Mouse (Mus musculus) frontal cortex, postnatal 10 days (tissue): ENCODE measurements at regions not wholly inside any gene's neighbourhood (a gene's known extent, or its start where the extent isn't known, plus 50 kb on each side); places are given as distances from the start of the nearest gene placed in this dataset.

Source experiments
- DNase-seq, 2 experiments: peaks; one replicate each; pipeline ENCODE4 v3.0.0; 2022; ENCODE audit warnings: low spot score in 2 of 2, mixed read lengths in 1 of 2

DNA sequence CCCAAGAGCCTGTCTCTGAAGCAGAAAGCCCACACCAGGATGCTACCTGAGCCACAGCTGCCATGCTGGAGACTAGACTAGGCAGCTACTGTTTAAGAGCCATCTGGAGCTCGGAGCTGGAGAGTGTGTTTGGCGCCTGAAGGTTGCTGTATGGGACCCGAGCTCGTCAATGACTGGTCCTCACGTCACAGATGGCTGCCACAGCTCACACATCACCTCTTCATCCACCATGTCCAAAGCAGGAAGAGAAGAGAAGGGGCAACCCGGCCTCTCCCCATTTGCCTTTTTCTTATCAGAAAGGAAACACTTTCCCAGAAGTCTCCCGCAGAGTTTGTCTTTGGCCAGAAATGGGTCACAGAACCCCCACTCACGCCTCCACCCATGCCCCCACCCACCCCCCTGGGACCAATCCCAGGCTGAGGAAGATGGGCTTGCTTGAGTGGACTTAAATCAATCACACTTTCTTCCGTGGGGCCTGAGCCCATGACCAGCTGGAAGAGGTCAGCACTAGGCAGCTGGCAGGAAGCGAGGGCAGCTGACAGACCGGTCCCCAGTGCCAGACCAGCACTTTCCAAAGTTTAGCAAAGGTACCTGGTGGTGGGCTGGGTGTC lies 53.5 kb upstream of the Ptpn1 start:
- no peak for DNase-seq

DNA sequence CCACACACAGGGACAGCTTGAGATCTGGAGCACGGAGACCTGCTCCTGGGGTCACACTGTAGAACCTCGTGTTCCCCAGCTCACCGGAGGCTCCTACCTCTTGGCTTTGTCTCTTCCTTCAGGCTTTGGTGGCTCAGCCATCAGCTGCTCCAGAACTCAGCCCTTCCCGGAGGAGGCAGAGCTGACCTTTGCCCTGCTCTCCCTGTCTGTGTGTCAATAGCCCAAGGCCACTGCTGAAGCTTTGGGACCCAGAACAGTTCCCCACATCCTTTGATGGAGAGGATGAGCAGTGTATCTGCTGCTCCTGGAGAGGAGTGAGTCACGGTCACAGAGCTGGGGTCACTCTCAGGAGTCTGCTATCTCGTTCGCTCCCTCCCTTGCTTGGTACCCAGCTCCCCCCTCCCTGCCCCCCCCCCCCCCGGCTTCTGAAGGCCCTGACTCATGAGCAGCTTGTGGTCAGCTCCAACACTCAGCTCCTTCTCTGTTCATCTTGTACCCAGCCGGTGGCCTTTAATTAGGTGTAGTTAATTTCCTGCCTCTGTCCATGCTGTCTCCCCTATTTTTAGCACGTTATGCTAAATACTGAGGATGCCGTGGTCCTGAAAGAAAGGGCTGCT lies 54.5 kb upstream of the Ptpn1 start:
- no peak for DNase-seq

DNA sequence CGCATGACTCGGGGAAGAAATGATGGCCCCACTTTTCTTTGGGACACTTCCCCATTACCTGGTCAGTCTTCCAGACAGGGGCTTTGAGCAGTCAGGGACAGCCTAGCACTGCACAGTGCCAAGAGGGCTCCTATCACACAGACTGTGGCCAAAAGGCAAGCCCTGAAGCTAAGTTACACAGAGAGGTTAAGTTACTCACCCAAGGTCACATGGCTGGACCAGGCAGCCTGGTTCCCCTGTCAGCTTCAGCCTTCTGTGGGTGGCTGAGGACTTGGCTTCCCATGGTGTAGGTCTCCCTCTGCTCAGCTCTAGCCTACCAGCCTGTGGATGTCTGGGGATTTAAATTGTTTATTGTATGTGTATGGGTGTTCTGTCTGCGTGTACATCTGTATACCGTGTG lies 59.4 kb upstream of the Ptpn1 start:
- DNase-seq: no peak

DNA sequence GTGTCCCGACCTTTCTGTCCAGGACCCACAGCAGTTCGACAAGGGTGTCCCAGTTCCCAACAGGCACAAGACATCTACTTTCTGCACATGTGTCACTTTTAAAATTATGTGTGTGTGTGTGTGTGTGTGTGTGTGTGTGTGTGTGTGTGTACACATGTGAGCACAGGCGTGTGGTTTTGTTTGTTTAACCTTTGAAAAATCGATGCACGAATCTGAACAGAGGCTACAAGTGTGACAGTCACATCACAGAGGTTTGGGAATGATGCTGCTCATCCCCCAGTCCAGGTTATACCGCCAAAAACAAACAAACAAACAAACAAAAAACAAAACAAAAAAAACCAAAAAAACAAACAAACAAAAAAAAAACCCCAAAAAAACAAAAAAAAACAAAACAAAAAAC lies 61.7 kb upstream of the Ptpn1 start:
- no peak for DNase-seq

DNA sequence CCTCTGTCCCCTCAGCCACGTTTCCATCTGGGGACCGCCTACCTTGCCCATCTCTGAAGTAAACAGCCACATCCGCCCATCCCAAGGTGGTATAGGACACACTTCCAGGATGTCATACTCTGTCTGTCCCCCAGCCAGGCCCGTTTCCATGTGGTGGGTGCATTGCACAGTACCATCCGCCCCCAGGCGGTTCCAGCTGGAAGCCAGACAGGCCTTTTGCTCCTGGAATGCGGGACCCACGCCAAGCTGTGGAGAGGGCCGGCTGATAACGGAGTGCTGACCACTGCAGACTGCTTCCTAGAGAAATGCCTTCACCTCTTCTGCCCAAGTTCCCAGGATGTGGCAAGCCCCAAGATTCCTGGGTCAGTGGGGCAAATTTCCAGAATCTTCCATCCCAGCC lies 65.1 kb upstream of the Ptpn1 start:
- no peak for DNase-seq

DNA sequence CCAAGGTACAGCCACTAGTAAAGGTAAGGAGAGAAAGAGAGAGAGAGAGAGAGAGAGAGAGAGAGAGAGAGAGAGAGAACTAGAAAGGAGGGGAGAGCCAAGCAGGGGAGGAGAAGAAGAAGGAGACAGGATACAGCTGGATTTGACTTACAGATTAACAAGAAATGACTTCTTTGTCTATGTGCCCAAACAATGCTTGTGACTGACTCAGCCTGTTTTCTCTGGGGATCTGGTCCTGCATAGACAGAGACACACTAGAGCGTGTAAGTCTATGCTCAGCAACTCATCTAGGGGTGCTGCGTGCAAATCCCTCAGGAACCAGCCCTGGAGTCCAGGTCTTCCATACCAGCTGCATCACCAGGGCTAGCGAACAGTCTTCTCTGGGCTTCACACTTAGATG lies 66.3 kb upstream of the Ptpn1 start:
- no peak for DNase-seq

DNA sequence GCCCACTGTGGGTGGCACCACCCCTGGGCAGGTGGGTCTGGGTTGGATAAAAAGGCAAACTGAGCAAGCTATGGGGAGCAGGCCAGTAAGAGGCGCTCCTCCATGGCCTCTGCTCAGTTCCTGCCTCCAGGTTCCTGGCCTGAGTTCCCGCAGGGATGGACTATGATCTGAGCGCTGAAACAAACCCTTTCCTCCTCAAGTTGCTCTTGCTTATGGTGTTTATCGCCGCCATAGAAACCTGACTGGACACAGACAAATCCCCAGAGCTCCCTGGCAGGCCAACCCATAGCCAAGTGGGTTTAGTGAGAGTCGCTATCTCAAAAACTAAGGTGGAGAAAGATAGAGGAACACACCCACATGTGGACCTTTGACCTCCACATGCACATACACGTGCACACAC lies 67.2 kb upstream of the Ptpn1 start:
- no peak for DNase-seq

DNA sequence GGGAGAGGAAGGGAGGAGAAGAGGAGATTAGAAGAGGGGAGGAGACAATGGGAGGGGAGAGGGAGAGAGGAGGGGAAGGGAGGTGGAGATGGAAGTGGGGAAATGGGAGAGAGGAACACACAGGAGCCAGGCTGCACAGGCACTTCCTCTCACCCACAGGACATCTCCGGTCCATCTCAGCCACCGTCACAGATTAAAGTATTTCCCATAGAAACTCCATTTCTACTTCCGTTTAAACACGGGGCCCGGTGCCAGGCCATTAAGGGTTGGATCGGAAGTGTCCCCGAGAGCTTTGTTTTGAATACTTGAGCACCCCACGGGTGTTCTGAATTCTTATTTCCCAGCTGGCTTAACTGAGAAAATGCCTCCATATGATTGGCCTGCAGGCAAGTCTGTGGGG lies 67.6 kb upstream of the Ptpn1 start:
- DNase-seq: peak in 1 of 2 experiments; percentile 16

DNA sequence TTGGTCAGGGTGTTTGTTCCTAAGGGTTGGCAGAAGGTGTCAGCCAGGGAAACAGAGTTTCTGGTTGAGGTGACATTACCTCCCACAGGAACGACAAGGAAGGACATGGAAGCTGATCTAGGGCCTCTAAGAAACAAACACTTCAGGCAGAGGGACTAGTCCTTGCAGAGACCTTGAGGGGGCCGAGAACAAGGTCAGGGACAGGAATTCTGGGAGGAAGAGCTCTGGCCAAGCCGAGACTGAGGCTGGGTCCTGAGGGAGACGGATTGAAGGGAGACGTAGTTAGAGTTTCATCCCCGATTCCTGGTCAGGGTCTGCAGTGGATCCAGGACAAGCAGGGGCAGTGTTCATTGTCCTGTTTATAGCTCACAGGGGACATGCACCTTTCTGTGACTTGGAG lies 68.2 kb upstream of the Ptpn1 start:
- no peak for DNase-seq

DNA sequence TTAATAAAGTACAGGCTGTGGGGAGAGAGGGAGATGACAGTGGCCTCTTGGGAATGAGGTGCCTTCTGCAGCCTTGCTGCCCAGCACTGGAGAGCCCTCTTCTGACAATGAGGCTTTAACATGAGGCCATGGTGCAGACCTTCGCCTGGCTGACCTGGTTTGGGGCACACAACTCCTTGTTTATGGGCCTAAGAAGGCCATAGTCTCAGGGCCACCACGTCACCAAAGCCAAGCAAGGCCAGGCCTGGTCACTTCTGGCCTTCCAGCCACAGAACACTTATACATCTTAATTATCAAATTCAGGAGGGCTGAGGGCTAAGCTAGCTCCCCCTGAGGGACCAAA lies 70.7 kb upstream of the Ptpn1 start:
- no peak for DNase-seq

DNA sequence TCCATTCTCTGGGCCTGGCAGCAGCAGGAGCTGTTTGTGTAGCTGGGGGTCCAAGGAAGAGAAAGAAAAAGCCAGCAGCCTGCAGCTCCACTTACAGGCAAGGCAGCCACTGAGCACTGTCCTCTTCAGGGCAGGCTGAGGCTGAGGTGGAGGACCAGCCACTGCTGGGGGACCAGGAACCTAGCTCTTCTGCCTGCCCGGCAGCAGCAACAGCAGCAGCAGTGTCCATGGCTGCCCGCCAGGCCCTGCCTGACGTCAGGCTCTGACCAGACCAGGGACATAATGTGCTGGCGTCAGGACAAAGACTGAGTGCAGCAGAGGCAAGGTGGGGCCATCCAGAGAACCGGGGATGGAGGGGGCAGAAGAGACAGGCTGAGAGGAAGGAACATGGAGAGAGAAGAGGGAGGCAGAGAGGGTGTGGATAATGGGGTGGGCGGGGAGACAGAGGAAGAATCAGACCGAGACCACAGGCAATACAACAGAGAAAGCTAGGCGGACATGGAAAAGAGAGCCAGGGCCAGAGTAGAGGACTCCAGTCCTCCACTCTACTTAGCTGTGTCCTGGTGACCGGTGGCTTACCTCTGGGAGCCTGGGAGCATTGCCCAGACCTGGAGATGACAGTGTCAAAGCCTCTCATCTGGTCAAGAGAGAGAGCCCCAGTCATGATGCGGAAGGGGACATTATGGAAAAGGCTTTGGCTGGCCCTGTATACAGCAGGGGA lies 71.2 kb upstream of the Ptpn1 start:
- peak; percentile 49 to 69 for DNase-seq

DNA sequence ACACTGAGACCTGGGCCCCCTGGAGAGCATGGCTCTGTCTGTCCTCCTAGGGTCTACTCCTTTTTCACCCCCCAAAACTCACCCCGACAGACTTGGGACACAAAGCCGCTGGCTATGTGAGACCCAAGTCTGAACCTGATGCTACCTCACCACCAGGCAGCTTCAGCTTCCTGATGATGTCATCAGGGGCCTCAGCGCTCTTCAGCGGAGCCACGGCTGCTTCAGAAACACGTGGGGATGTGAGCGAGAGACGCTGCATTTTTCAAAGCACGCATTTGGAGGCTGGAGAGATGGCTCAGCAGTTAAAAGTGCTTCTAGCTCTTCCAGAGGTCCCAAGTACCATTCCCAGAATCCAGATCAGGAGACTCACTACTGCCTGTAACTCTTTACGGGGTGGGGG lies 72.3 kb upstream of the Ptpn1 start:
- DNase-seq: no peak

DNA sequence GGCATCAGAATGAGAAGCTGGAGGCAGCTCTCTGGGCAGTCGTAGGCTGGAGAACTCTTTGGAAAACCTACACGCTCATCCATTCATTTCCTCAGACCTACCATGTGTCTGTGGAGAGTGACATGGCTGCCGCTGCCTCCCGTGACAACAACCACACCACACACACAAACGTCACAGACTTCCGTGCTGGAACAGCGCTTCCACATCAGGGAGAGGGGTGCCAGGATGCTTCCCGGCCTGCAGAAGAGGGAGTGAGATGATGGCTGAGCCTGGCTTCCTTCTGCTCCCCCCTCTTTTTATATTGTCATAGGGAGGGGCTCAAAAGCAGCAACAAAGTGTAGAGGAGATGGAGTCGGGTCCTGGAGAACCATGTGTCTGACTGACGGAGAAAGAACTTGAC lies 73.5 kb upstream of the Ptpn1 start:
- no peak for DNase-seq

DNA sequence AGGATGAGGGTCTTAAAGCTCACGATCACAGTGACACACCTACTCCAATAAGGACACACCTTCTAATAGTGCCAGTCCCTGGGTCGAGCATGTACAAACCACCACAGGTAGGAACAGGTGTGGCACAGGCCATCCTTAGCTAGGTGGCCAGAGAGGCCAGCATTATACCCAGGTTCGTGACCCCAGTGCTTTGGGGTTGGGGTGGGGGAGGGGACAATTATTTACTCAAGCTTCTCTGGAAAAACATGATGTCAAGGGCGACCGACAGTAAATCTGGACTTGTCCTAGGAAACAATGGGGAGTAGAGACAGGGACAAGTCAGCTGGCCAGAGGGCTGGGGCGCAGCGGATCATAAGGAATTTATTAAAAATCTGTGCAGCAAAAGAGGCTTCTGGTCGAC lies 73.9 kb upstream of the Ptpn1 start:
- no peak for DNase-seq

DNA sequence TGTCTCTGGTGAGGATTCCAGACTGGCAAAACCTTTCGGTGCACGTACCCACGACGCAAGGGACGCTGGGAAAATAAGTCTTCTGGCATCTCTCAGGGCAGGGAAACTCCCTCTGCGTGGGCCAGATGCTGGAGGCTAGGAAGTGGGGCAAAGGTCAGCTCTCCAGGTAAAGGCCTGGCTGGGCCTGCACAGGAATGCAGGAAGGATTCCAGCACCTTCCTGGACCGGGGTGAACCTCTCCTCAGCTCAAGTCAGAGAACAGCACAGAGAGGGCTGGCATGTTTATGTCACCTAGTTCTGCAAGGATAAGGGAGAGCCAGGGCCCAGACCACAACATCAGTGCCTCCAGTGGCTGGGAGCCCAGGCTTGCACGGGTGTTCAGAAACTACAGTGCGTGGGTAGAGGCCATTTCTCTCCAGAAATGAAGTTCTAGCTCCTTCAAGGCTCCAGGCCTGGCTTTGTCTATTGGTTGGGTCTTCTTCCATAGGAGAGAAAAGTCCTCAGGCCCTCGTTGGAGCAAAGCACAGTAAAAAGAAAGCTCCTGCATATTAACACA lies 74.9 kb upstream of the Ptpn1 start:
- DNase-seq: no peak

DNA sequence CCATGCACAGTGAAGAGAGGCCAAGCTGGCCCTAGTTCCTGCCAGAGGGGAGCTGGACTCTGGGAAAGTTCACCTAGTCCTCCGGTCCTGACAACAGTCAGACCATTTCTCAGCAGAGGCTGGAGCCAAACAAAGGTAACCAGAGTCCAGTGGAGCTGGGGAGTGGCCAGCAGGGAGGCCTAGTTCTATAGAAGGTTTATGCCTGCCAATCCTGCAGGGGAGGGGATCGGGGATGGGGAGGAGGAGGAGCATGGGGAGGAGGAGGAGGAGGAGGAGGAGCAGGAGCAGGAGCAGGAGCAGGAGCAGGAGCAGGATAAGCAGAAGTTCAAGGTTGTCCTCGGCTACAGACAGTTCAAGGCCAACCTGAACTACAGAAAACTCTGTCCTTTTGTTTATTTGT lies 75.8 kb upstream of the Ptpn1 start:
- no peak for DNase-seq

DNA sequence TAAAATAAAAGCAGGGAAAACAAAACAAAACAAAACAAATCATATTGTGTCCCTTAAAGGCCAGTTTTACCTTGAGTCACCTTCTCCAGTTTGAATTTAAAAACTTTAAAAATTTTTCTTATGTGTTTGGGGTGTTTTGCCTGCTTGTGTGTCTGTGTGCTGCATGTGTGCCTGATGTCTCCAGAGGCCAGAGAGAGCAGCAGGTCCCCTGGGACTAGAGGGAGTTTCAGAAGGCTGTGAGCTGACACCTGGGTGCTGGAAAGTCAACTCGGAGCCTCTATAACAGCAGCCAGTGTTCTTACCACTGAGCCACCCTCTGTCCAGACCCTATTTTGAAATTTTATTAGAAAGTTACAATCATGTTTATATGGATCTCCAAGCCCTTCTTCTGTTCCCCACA lies 77.8 kb upstream of the Ptpn1 start:
- DNase-seq: no peak

DNA sequence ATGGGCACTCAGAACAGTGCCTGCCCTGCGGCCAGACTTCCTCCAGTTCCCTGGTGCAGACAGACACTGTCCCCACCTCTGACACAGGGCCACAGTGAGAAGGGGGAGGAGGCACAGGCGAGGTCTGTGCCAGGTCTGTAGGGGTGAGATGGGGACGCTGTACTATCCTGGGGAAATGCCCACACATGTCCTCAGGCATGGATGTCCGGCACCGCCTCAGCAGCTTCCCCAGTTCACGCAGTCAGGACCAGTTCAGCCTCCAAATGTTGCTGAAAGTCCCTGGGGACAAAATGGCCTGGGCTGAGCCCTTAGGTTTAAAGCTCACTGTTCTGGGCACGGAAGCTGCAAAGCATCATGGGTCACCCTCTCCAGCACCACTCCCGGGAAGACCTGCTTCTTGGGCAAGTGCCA lies 78.4 kb upstream of the Ptpn1 start:
- DNase-seq: no peak

DNA sequence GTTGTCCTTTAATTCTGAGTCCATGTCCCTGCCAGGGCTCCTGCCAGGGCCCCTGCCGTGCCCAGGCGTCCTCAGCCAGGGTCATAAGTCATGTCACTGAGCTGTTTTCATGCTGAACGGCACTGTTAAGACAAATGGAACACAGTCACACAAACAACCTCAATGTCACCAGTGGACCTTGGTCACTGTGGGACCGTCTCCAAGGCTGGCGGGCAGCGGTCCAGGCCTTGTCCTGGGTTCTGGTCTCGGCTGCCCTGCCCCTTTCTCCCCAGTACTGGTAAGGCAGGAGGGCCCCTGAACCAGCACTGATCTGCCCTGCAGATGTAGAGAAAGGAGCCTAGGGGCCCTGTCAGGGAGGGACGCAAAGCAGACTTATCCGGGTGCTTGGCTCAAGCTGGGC lies 79.3 kb upstream of the Ptpn1 start:
- DNase-seq: no peak

DNA sequence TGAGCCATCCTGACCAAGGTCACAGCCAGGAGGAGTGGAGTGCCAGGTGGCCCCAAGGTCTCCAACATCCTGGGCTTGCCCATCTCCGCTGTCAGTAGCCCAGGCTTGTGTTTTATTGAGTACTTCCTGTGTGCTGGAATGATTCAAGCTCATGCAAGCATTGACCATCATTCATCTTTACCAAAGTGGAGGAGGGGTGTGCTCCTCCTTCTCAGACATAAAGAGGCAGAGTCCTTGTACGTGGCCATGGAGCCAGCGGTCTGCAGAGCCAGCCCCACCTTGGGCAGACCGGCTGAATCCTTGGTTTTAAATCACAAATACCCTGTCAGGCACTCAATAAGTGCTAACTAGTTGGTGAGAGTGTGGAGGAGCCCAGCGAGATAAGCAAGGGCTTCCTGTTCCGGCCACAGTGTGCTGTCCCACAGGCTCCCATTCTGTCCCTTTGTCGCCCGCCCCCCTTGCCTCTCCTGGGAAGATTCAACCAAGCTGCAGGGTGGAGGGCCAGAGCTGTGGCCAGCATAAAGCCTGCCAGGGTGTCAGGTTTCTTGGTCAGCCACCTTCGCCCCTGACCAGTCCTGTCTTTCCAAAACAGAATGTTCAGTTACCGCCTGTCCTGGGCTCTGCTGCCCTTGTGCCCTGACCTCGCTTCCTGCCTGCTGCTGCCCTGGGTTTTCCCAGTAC lies 80.5 kb upstream of the Ptpn1 start:
- DNase-seq: no peak

DNA sequence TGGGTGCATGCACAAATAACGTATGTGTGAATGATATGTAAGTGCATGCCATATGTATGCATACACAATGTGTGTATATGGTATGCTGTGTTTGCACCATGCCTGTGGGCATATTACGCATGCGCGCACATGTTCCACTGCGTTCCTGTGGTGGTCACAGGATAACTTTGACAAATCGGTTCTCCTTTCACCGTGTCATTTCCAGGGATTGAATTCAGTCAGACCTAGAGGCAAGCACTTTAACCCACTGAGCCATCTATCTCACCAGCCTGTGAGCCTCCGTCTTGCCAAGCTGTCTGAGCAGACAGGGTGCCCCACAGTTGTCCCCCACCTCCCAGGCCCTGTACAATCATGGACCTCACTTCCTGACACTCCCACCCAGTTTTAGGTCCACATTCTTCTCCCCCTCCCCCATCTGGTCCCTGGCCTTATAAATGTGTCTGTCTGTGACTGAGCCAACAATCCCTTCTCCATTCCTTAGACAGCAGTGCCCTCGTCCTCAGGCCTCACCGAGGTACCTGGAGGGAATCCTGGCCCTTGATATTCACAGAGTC lies 81.8 kb upstream of the Ptpn1 start:
- DNase-seq: no peak
